Mouse (Mus musculus): ENCODE results near the gene Mrps26. TPM values are rescaled to one million over a fixed set of nuclear protein-coding genes. Genes with fewer than 3 reads are reported as not detected.
A peak's percentile ranks its signal among the peaks of the same experiment; 100 is the strongest.
"Not testable (repeated sequence)": the region's sequence is repeated elsewhere in the genome, so short reads cannot be mapped to it uniquely, and the experiment has no call there.

The Mrps26 gene
- polyA plus RNA-seq, 1 experiment = 82.5 TPM

DNA sequence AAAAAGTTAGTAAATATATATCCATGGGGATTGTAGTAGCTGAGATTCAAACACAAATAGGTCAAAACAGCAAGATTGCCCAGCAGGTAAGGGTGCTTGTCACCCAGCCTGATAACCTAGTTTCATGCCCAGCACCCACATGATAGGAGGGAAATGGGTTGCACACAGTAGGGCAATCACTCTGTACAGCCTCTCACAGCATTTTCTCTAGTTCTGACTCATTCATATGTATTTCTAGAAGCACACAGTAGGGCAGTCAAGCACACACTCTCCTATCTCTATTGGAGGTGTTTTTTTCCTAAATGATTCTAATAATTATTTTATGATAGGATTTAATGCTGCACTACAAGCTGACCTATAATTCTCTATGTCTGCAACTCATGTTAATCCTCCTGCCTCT is 6.4 kb downstream of the Mrps26 start:
- Histone ChIP-seq H3K4me3 (ENCODE audit: low read depth, low read length) (no peak overlapping the region), H3K36me3 (ENCODE audit: control insufficient read depth, insufficient read depth, low read length) (no peaks in the 10 kb centered on the region; the same call in 1 of the 2 replicates)
- TF ChIP-seq POLR2A (IDR thresholded peaks at IDR 0.05; ENCODE audit: low read depth, low read length) (no peak), CTCF (IDR thresholded peaks at IDR 0.05; ENCODE audit: extremely low read depth, insufficient read length, insufficient replicate concordance, low read depth, low read length) (no peak)

DNA sequence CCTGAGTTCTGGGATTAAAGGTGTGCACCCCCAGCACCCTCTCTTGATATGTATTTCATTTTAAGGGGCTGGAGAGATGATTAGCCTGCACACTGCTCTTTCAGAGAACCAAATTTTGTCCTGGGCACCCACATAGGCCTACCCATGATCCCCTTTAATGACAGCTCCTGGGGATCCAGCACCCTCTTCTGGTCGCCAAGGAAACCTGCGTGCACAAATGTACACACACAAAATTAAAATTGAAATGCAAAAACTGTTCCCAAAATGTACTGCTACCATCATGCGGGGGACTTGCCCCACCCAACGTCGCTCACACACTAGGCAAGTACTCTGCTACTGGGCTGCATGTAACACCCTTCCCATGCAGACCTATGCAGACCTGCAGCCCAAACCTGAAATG is 11.4 kb downstream of the Mrps26 start:
- H3K36me3 ChIP-seq (ENCODE audit: control insufficient read depth, insufficient read depth, low read length) = no peaks in the 10 kb centered on the region
- WGBS = 92% methylated on average over 5 of the region's 5 CpGs
- H3K27ac ChIP-seq (ENCODE audit: insufficient read depth, low read depth, low read length) = no peak overlapping the region
- H3K27me3 ChIP-seq (ENCODE audit: control insufficient read depth, insufficient read depth, low read length) = peaks cover 32% of the 10 kb centered on the region
- H3K4me1 ChIP-seq (ENCODE audit: control insufficient read depth, insufficient read depth, insufficient read length, low read length) = peaks cover 3% of the 10 kb centered on the region; the same call in 1 of the 2 replicates
- TF ChIP-seq POLR2A (IDR thresholded peaks at IDR 0.05; ENCODE audit: low read depth, low read length) (no peak), CTCF (IDR thresholded peaks at IDR 0.05; ENCODE audit: extremely low read depth, insufficient read length, insufficient replicate concordance, low read depth, low read length) (no peak)
- H3K4me3 ChIP-seq (ENCODE audit: low read depth, low read length) = no peak overlapping the region

More for the DNA sequence above, 6.4 kb downstream of the Mrps26 start:
- Histone ChIP-seq H3K4me1 (ENCODE audit: control insufficient read depth, insufficient read depth, insufficient read length, low read length) (no peaks in the 10 kb centered on the region), H3K27ac (ENCODE audit: insufficient read depth, low read depth, low read length) (no peak overlapping the region), H3K27me3 (ENCODE audit: control insufficient read depth, insufficient read depth, low read length) (no peaks in the 10 kb centered on the region)

DNA sequence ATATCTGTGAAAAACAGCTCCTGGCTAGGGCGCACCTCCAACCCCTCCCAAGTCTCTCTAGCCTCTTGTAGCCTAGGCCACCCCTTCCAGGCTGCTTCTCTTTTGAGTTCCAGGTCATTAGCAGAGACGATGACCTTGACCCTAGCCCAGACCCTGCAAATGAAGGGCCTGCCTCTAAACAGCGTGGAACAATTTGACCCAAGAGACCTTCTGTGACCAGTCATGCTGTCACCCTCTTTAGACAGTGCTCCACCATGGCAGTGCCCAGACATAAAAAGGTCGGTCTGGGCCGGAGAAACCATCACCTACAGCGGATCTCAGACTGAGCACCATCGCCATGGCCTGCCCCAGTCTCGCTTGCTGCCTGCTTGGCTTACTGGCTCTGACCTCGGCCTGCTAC is 12.3 kb downstream of the Mrps26 start, which contains the start of gene Oxt:
Oxt (plus strand) TSS at position 301 of the 400 bp plus-strand sequence.
- peaks cover 41% of the 10 kb centered on the region for H3K27me3 ChIP-seq (ENCODE audit: control insufficient read depth, insufficient read depth, low read length)
- H3K27ac ChIP-seq (ENCODE audit: insufficient read depth, low read depth, low read length) = no peak within 1 kb of the TSS
- peak within 1 kb of the TSS; percentile 20 for H3K4me3 ChIP-seq (ENCODE audit: low read depth, low read length)
- H3K4me1 ChIP-seq (ENCODE audit: control insufficient read depth, insufficient read depth, insufficient read length, low read length) = peaks cover 3% of the 10 kb centered on the region; the same call in 1 of the 2 replicates
- TF ChIP-seq CTCF (IDR thresholded peaks at IDR 0.05; ENCODE audit: extremely low read depth, insufficient read length, insufficient replicate concordance, low read depth, low read length) (no peak), POLR2A (IDR thresholded peaks at IDR 0.05; ENCODE audit: low read depth, low read length) (no peak)
- no peaks in the 10 kb centered on the region for H3K36me3 ChIP-seq (ENCODE audit: control insufficient read depth, insufficient read depth, low read length)
- whole genome bisulfite sequencing = 84% methylated on average over 9 of the region's 9 CpGs

DNA sequence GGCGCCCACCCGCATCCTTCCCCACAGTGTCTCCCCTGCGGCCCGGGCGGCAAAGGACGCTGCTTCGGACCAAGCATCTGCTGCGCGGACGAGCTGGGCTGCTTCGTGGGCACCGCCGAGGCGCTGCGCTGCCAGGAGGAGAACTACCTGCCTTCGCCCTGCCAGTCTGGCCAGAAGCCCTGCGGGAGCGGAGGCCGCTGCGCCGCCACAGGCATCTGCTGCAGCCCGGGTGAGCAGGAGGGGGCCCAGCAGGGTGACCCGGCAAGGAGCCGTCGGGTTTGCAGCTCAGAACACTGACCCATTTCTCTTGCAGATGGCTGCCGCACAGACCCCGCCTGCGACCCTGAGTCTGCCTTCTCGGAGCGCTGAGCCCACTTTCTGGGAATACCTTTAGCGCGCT is 13.0 kb downstream of the Mrps26 start:
- H3K27ac ChIP-seq (ENCODE audit: insufficient read depth, low read depth, low read length); H3K4me1 ChIP-seq (ENCODE audit: control insufficient read depth, insufficient read depth, insufficient read length, low read length); H3K36me3 ChIP-seq (ENCODE audit: control insufficient read depth, insufficient read depth, low read length): not testable (repeated sequence)
- 4% methylated on average over 32 of the region's 32 CpGs for WGBS
- peaks cover 48% of the 10 kb centered on the region for H3K27me3 ChIP-seq (ENCODE audit: control insufficient read depth, insufficient read depth, low read length)
- H3K4me3 ChIP-seq (ENCODE audit: low read depth, low read length) = peak overlapping the region; percentile 20

DNA sequence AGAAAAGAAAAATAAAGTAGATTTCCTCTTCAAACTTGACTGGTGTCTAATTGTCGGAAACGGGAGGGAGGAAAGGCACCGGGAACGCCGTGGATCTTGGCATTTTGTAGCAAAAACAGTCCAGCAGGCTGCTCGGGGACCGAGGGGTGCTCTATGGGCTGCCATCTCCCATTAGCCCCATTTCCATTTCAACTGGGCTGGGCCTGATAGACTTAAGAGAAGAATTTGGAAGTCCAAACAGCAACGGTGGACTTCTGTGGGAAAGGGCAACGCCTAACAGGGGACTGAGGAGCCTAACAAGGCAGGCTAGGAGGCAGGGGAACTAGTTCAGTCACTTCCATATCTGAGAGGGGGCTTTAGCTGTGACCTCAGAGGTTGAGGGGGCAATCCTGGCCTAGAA is 13.5 kb downstream of the Mrps26 start:
- Histone ChIP-seq H3K27me3 (ENCODE audit: control insufficient read depth, insufficient read depth, low read length) (peaks cover 49% of the 10 kb centered on the region), H3K27ac (ENCODE audit: insufficient read depth, low read depth, low read length) (no peak overlapping the region), H3K4me3 (ENCODE audit: low read depth, low read length) (no peak overlapping the region), H3K4me1 (ENCODE audit: control insufficient read depth, insufficient read depth, insufficient read length, low read length) (peaks cover 3% of the 10 kb centered on the region), H3K36me3 (ENCODE audit: control insufficient read depth, insufficient read depth, low read length) (no peaks in the 10 kb centered on the region)
- TF ChIP-seq POLR2A (IDR thresholded peaks at IDR 0.05; ENCODE audit: low read depth, low read length) = no peak
- WGBS = 10% methylated on average over 9 of the region's 9 CpGs

DNA sequence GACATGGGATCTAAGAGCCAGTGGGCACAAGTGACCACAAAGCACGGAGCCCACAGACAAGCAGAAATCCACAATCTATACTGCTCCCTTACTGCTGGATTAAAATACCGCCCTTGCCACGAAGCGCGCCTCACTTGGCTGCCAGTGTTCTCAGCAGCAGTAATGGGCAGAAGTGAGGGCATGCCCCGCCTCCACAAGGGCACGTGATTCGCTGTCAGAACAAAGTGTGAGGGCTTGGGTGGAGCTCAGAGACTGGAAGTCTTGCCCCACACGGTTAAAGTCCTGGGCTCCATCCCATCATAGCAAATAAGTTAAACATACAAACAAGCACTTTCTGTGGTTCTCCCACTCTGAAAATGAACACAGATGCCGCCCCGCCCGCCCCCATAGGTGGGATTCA is 14.1 kb downstream of the Mrps26 start:
- Histone ChIP-seq H3K27me3 (ENCODE audit: control insufficient read depth, insufficient read depth, low read length) (peaks cover 49% of the 10 kb centered on the region), H3K36me3 (ENCODE audit: control insufficient read depth, insufficient read depth, low read length) (no peaks in the 10 kb centered on the region), H3K27ac (ENCODE audit: insufficient read depth, low read depth, low read length) (no peak overlapping the region), H3K4me1 (ENCODE audit: control insufficient read depth, insufficient read depth, insufficient read length, low read length) (peaks cover 3% of the 10 kb centered on the region), H3K4me3 (ENCODE audit: low read depth, low read length) (peak overlapping the region; percentile 11; the same call in 1 of the 2 replicates)
- 3% methylated on average over 12 of the region's 12 CpGs for WGBS
- TF ChIP-seq POLR2A (IDR thresholded peaks at IDR 0.05; ENCODE audit: low read depth, low read length) (no peak), CTCF (IDR thresholded peaks at IDR 0.05; ENCODE audit: extremely low read depth, insufficient read length, insufficient replicate concordance, low read depth, low read length) (no peak)

DNA sequence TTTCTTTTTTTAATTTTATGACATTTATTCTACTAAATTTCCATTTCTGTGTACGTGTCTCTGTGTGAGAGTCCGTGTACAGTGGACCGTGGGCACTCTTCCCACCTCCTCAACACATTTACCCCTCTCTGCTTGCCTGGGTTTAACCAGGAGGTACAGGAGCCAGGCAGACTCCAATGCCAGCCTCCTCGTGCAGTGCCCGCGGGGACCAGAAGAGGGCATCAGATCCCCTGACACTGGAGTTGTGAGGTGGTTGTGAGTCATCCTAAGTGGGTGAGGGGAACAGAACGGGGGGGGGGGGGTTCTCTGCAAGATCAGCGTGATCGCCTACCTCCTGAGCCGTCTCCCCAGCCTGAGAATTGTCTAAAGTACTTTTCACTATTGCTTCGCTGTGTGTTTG is 14.6 kb downstream of the Mrps26 start:
- 15% methylated on average over 11 of the region's 11 CpGs for WGBS

DNA sequence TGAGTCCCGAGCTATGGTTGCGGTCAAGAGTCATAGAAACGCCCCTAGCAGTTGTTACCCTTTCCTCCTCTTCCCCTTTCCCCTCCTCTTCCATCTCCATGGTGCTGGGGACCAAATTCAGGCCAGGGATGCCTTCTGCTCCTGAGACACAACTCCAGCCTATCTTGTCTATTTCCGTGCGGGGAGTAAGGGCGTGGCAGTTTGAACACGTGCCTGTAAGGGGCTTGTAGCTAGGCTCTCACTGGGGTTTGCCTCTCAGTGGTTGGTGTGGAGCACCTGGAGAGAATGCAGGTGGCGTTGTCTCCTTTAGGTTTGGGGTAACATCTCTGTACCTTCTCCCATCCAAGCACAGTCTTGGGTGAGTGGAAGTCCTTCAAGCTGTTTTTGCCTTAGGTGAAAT is 16.2 kb downstream of the Mrps26 start:
- Histone ChIP-seq H3K36me3 (ENCODE audit: control insufficient read depth, insufficient read depth, low read length) (no peaks in the 10 kb centered on the region), H3K27ac (ENCODE audit: insufficient read depth, low read depth, low read length) (no peak overlapping the region), H3K4me3 (ENCODE audit: low read depth, low read length) (no peak overlapping the region), H3K27me3 (ENCODE audit: control insufficient read depth, insufficient read depth, low read length) (peaks cover 49% of the 10 kb centered on the region), H3K4me1 (ENCODE audit: control insufficient read depth, insufficient read depth, insufficient read length, low read length) (peaks cover 3% of the 10 kb centered on the region)
- 10% methylated on average over 8 of the region's 8 CpGs for WGBS
- TF ChIP-seq POLR2A (IDR thresholded peaks at IDR 0.05; ENCODE audit: low read depth, low read length) (no peak), CTCF (IDR thresholded peaks at IDR 0.05; ENCODE audit: extremely low read depth, insufficient read length, insufficient replicate concordance, low read depth, low read length) (no peak)

More for the DNA sequence above, 14.6 kb downstream of the Mrps26 start:
- peaks cover 49% of the 10 kb centered on the region for H3K27me3 ChIP-seq (ENCODE audit: control insufficient read depth, insufficient read depth, low read length)
- H3K4me3 ChIP-seq (ENCODE audit: low read depth, low read length) = no peak overlapping the region
- H3K36me3 ChIP-seq (ENCODE audit: control insufficient read depth, insufficient read depth, low read length) = no peaks in the 10 kb centered on the region
- H3K27ac ChIP-seq (ENCODE audit: insufficient read depth, low read depth, low read length) = no peak overlapping the region
- peaks cover 3% of the 10 kb centered on the region for H3K4me1 ChIP-seq (ENCODE audit: control insufficient read depth, insufficient read depth, insufficient read length, low read length)
- TF ChIP-seq POLR2A (IDR thresholded peaks at IDR 0.05; ENCODE audit: low read depth, low read length) (no peak), CTCF (IDR thresholded peaks at IDR 0.05; ENCODE audit: extremely low read depth, insufficient read length, insufficient replicate concordance, low read depth, low read length) (peak; percentile 40; the same call in 1 of the 2 replicates)

Data from small intestine, adult 2 months (tissue).